Mouse (Mus musculus): ENCODE measurements at regions not wholly inside any gene's neighbourhood (a gene's known extent, or its start where the extent isn't known, plus 50 kb on each side); places are given as distances from the start of the nearest gene placed in this dataset.

- TF ChIP-seq CTCF (IDR thresholded peaks at IDR 0.05) (no peak), EP300 (IDR thresholded peaks at IDR 0.05) (no peak)
Measured at GRCm38 (mm10) chr1:82132536-82132935, 100.4 kb upstream of the Gm9747 start.

Data from lung, postnatal 0 days (tissue).